Mouse (Mus musculus) erythroblast, embryonic 14.5 days (primary cell): ENCODE results near the gene Plekhd1.

ENCODE experiments used
- GATA1 ChIP-seq: IDR thresholded peaks from 2 replicates; pipeline ENCODE4 v1.6.1; 2012; ENCODE audit warnings: low read length, inconsistent platforms, mixed read lengths
- TAL1 ChIP-seq: IDR thresholded peaks from 3 replicates; pipeline ENCODE4 v1.6.1; 2012; ENCODE audit warnings: low read length, inconsistent platforms, mixed read lengths

DNA sequence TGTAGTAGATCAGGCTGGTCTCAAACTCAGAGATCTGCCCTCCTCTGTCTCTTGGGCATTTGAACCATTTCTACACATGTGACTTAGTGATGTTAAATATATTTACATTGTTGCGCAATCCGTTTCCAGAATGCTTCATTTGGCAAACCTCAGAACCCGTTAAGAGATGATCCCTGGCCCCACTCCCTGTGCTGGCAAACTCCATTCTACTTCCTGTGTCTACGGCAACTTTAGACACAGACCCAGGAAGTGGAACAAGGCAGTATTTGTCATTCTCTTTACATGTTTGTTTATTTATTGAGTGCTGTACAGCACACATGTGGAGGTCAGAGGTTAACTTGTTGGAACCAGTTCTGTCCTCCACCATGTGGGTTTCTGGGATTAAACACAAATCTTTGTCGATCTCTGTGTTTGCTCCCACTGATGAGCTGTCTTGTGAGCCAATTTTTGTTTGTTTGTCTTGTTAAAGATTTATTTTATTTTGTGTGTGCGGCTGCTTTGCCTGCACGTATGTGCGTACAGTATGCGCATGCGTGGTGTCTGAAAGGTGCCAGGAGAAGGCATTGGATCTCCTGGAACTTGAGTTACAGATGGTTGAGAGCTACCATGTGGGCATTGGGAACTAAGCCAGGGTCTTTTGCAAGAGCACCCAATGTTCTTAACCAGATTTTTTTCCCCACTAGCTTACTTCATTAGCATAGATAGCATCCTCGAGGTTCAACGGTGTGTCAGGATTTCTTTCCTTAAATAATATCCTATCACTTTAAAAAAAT, 37.6 kb downstream of the Plekhd1 start:
- TF ChIP-seq GATA1 (no peak), TAL1 (no peak)
